Mouse (Mus musculus): ENCODE measurements around the gene Cdc42bpa. TPM values are rescaled to one million over a fixed set of nuclear protein-coding genes. Genes with fewer than 3 reads are reported as not detected.

Cdc42bpa gene
- polyA plus RNA-seq, 1 experiment from 2014 or later, result 3.9 TPM

DNA sequence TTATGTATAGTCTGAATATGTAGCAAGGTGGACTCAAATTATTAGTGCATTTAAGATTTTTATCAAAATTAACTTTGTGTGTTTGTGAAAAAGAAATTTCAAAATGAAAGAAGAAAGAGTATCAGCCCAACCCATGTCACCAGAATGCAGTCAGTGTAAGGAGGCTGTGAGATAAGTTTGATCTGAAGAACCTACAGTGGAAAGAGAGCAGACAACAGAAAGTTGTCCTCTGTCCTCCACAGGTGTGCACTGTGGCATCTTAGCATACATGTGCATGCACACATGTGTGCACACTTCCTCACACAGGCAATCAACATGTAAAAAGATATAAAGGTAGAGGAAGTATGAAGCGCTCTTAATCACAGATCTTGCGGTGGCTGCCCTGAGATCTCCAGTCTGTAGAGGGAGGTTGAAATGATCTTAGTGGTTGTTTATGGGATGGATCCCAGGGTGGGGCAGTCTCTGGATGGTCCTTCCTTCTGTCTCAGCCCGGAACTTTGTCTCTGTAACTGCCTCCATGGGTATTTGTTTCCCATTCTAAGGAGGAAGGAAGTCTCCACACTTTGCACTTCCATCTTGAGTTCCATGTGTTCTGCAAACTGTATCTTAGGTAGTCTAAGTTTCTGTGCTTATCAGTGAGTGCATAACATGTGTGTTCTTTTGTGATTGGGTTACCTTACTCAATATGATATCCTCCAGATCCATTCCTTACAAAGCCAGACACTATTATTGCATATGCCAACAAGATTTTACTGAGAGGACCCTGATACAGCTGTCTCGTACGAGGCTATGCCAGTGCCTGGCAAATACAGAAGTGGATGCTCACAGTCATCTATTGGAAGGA lies 71.7 kb downstream of the Cdc42bpa start:
- no peak for DNase-seq (ENCODE audit: low spot score)

DNA sequence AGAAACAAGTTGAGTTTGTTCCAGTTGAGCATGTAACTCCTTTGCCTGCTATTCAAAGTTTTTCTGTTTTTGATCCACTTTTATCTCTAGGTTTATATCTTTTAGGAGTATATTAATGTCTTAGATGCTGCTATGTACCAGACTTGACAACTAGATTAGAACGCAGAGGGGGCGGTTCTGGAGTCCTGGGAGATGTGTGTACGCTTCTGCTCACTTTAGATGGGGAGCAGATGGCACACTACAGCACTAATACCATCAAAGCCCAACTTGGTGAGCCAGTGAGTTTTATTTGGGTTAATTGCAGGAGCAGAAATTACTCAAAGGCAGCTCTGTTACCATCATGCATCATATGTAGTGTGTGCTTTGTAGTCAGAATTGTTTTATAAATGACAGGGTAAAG lies 77.2 kb downstream of the Cdc42bpa start:
- no peak for DNase-seq (ENCODE audit: low spot score)

DNA sequence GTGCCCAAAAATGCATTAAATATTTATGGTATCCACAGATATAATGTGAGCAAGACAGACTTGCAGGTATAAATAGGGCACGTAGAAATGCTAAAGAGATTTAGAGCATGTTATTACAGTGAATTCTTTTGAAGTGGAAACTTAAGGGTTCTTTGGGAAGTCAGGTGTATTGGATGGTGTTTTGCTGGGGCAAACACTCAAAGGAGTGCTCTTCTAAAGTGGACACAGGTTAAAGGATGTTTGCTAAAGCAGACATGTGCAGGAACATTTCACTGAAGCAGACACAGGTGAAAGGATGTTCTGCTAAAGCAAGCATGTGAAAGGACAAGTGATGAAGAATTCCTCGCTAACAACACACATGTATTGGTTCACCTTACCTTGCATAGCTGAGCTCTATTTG lies 83.9 kb downstream of the Cdc42bpa start:
- no peak for DNase-seq (ENCODE audit: low spot score)

DNA sequence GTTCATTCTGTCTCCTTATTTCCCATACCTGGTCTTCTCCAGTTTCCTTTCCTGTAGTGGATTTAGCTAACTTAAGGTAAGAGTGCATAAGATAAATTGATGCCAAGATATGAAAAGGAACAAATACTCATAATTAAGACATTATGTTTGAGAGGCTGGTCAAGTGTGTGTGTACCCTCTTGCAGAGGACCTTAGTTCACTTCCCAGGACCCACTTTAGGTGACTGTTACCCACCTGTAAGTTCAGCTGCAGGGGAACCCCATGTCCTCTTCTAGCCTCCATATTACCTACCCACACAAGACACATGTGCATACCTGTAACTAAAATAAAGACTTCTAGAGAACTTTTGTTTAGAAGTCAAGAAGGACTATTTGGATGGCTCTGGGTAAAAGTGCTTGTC lies 84.9 kb downstream of the Cdc42bpa start:
- DNase-seq (ENCODE audit: low spot score), result no peak

- no peak for DNase-seq (ENCODE audit: low spot score)
These were observed 128.9 kb downstream of the Cdc42bpa start for GRCm38 (mm10) chr1:180089176-180089575.

DNA sequence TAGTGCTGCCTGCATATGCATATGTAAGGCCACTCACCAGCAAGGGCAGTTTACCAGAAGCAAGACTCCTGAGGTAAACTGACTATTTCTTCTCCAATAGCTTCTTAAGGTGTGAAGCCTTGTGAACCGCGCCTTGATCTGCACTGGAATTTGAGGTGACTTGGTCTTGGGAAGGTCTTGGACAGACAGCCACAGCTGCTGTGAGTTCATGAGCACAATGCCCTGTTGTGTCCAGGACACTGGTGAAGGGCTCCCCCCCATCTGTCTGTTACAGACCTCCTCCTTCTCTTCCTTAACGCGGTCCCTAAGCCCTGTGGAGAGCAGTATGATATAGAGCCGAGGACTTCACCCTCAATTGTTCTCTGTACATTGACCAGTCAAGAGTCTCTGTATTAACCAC lies 138.2 kb downstream of the Cdc42bpa start:
- no peak for DNase-seq (ENCODE audit: low spot score)

GRCm38 (mm10) chr1:180104567-180104966 lies 144.3 kb downstream of the Cdc42bpa start:
- no peak for DNase-seq (ENCODE audit: low spot score)

GRCm38 (mm10) chr1:180109050-180109449 lies 148.8 kb downstream of the Cdc42bpa start:
- no peak for DNase-seq (ENCODE audit: low spot score)

- peak; percentile 30 for DNase-seq (ENCODE audit: low spot score)
These were observed 156.3 kb downstream of the Cdc42bpa start for GRCm38 (mm10) chr1:180116525-180116924.

GRCm38 (mm10) chr1:180118233-180118632 lies 158.0 kb downstream of the Cdc42bpa start:
- no peak for DNase-seq (ENCODE audit: low spot score)

DNA sequence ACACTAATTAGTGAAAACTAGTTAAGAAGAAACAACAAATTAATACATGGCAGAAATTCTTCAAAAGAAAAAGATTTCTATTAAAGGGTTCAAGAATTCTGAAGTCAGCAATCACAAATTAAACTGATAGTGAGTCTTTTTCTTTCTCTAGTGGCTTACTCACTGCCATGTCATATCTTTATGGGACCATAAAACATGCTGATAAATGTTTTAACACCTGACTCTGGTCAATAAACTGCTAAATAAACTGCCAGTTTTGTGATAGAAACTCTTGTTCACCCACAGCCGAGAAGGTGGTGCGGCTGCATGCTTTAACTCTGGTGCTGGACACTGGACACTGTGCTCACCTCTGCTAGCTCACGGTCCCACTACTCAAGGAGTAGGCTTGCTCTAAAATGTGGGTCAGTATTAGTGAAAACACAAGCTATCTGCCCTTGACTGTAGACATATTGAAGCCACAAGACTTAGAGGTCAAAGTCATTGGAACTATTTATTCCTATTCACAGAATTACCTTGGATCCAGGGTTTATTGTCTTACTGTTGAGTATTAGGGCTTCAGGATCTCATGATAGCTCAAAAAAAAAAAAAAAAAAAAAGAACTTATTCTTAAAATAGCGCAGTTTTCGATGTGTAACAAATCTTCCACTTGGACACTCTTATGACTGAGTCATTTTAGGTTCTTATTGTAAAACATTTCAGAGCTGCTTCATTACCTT lies 168.0 kb downstream of the Cdc42bpa start:
- DNase-seq (ENCODE audit: low spot score), result no peak

- no peak for DNase-seq (ENCODE audit: low spot score)
These were observed 171.1 kb downstream of the Cdc42bpa start for GRCm38 (mm10) chr1:180131402-180131801.

DNA sequence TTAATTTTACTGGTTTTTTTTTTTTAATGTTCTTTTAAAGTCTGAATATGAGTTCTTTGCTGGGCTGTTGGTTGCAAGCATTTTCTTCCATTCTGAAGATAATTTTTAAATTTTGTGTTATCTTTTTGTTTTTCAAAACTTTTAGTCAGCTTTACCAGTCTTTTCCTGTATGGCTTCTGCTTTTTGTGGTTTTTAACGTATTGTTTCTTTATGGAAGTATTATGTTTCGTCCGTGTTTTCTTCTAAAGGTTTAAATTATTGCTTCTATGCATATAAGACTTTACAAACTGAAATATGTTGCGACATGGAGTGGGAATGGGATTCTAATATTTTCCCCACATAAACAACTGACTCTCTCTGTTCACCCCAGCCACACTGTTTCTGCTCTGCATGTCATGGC lies 171.9 kb downstream of the Cdc42bpa start:
- no peak for DNase-seq (ENCODE audit: low spot score)

DNA sequence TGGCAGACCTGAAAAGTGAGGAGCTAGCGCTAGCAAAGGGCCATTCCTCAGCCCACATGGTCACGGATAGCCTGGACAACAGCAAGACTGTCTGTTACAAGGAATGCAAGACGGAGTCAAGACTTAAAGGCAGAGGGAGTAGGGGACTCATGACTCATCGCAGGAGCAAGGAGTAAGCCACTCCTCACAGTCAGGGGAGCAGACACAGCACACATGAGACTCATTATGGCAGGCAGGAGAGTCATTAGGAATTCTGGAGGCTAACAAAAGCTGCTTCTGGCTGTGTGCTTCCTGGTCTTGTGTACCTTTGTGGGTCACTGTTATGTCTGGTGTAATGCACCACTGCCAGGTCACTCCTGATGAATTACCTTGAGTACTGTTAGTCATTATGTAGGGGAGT lies 178.9 kb downstream of the Cdc42bpa start:
- DNase-seq (ENCODE audit: low spot score), result no peak

- no peak for DNase-seq (ENCODE audit: low spot score)
These were observed 180.7 kb downstream of the Cdc42bpa start for GRCm38 (mm10) chr1:180140970-180141369.

DNA sequence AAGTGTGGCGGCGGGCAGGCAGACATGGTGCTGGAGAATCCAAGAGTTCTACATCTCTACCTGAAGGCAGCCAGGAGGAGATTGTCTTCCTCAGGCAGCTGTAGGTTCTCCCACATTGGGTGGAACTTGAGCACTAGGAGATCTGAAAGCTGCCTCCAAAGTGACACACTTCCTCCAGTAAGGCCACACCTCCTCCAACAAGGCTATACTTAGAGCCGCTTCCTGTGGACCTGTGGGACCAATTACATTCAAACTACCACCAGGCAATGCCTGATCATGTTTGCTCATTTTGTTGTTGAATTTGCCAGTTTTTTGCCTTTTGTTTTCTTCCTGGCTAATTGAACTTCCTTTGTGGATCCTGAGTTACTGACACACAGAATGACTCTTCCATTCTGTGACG lies 187.8 kb downstream of the Cdc42bpa start:
- DNase-seq (ENCODE audit: low spot score), result peak; percentile 25

GRCm38 (mm10) chr1:180148563-180148962 lies 188.3 kb downstream of the Cdc42bpa start:
- no peak for DNase-seq (ENCODE audit: low spot score)

DNA sequence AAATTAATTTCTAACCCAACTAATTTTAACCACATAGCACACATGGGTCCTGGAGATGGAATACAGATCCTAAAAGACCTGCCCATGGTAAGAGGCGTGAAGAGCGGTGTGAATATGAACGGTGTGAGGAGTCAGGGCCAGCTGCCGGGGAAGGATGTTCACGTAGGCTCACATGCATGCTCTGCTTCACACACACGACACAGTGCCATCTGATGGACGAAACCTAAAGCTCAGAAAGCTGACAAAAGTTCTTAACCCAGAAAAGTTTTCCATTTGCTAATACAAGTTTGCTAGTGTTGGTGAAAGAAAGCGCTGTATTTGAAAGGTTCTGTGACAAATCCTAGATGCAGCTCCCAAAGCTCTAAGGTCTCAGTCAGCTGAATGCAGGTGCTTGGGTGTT lies 190.9 kb downstream of the Cdc42bpa start:
- no peak for DNase-seq (ENCODE audit: low spot score)

DNA sequence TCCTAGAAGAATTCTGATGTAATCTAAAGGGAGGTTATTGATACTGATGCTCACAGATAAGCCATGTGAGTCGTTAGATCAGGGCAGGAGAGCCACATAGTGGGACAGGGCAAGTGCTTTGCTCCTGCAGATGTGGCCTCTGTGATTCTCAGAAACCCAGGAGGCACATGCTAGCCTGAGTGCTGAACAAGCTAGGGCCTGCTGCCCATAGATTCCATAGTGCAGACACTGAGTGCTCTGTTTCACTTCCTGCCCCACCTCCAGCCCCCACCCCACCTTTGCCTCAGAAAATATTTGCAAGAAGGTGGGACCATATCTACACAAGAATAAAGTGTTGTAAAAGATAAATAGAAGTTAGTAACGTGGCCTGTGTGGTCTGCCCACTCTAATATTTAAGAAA lies 198.4 kb downstream of the Cdc42bpa start:
- no peak for DNase-seq (ENCODE audit: low spot score)

GRCm38 (mm10) chr1:180160545-180160944 lies 200.3 kb downstream of the Cdc42bpa start:
- no peak for DNase-seq (ENCODE audit: low spot score)

GRCm38 (mm10) chr1:180161160-180161559 lies 200.9 kb downstream of the Cdc42bpa start:
- no peak for DNase-seq (ENCODE audit: low spot score)

DNA sequence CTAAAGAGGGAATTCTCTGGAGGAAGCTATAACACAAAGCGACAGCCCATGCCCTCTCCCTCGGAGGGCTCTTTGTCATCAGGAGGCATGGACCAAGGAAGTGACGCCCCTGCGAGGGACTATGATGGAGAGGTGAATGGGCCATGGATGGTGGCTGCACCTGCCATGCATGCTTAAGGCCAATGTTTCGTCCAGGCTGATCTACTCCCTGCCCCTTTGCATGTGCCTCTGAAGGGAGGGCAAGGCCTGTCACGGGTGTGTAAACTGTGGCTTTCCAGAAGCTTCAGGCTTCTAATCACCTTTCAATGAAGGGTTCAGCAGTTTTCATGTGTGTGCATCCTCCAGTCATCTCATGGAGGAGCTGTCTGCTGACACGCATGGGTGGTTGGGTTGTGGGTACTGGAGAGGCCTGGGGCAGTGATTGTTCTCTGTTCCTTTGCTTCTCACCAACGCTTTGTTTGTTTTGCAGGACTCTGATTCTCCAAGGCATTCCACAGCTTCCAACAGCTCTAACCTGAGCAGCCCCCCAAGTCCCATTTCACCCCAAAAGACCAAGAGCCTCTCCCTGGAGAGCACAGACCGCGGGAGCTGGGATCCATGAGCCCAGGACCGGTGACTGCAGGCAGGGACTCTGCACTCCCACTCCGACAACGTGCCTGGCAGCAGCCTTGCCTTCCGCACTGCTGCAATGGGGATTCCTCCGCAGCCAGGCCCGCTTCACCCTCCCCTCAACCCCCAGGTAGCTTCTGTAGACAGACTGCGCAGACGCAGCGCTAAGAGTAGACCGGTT lies 201.5 kb downstream of the Cdc42bpa start:
- no peak for DNase-seq (ENCODE audit: low spot score)
